Mouse (Mus musculus): ENCODE data around the gene Fam186a. TPM values are rescaled to one million over a fixed set of nuclear protein-coding genes. Genes with fewer than 3 reads are reported as not detected.

The Fam186a gene
- polyA plus RNA-seq (2014; fragmentation: Nextera tagmentation; extraction: Ambion mirVana): not detected in 2 replicates

DNA sequence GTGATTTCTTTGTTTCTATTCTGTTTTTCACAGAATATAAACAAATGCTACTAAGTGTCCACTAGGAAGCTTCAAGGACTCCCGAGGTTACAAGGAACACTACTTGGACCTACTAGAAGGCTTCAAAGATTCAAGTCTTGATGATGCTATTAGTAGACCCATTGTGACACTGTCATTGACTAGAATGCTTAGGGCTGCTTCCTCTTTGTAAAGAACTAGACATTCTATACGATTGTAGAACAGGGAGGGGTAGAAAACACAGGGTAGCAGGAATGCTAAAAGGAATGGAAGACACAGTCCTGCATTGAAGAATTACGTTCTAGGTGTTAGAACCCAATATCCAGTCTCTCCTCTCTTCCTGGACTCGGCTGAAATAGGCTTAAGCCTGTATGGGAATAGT, at the start of gene Fam186a:
Gene Fam186a (minus strand): TSS at position 101 of the 400 bp plus-strand sequence.
- ATAC-seq (ENCODE audit: insufficient number of reproducible peaks, low FRiP score, low TSS enrichment, low read depth): no peak
- no peak within 1 kb of the TSS for H3K4me2 ChIP-seq (ENCODE audit: low read depth, severe bottlenecking)
- H3K27ac ChIP-seq (replicated peaks; ENCODE audit: low read depth, low read length): no peak within 1 kb of the TSS
- DNase-seq (ENCODE audit: low spot score): no peak
- no peaks in the 10 kb centered on the region for H3K4me1 ChIP-seq (ENCODE audit: control insufficient read depth, insufficient read depth, low read length)
- 80% methylated on average over 4 of the region's 4 CpGs for WGBS
- H3K27me3 ChIP-seq (ENCODE audit: control insufficient read depth, insufficient read depth, low read length): no peaks in the 10 kb centered on the region
- no peaks in the 10 kb centered on the region for H3K9me3 ChIP-seq (ENCODE audit: control insufficient read depth, low read length)
- no peaks in the 10 kb centered on the region for H3K36me3 ChIP-seq (ENCODE audit: control insufficient read depth, insufficient read depth, low read length)
- H3K4me3 ChIP-seq (ENCODE audit: low read depth, low read length): no peak within 1 kb of the TSS
- H3K9ac ChIP-seq (ENCODE audit: low read length): no peak within 1 kb of the TSS

DNA sequence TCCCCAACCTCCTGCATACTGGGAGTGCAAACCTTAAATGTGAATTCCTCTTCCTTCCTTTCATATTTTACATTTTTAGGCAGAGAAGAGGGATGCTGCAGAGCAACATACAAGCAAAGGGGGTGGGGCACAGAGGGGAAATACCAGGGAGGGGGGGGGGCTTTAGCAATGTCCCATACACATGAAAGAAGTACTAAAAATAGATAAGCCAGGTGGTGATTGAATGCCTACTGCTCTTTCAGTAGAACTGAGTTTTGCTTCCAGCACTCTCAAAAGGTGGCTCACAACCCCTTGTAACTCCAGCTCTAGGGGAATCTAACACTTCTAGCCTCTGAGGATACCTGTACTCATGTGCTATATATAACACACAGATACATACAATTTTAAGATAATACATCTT, 39.3 kb upstream of the Fam186a start:
- Histone ChIP-seq H3K27ac (replicated peaks; ENCODE audit: low read depth, low read length) (no peak overlapping the region), H3K36me3 (ENCODE audit: control insufficient read depth, insufficient read depth, low read length) (peaks cover 15% of the 10 kb centered on the region), H3K9me3 (ENCODE audit: control insufficient read depth, low read length) (no peaks in the 10 kb centered on the region), H3K4me2 (ENCODE audit: low read depth, severe bottlenecking) (no peak overlapping the region), H3K9ac (ENCODE audit: low read length) (no peak overlapping the region), H3K27me3 (ENCODE audit: control insufficient read depth, insufficient read depth, low read length) (no peaks in the 10 kb centered on the region), H3K4me1 (ENCODE audit: control insufficient read depth, insufficient read depth, low read length) (no peaks in the 10 kb centered on the region), H3K4me3 (ENCODE audit: low read depth, low read length) (no peak overlapping the region)
- DNase-seq (ENCODE audit: low spot score) (no peak), ATAC-seq (ENCODE audit: insufficient number of reproducible peaks, low FRiP score, low TSS enrichment, low read depth) (no peak)

DNA sequence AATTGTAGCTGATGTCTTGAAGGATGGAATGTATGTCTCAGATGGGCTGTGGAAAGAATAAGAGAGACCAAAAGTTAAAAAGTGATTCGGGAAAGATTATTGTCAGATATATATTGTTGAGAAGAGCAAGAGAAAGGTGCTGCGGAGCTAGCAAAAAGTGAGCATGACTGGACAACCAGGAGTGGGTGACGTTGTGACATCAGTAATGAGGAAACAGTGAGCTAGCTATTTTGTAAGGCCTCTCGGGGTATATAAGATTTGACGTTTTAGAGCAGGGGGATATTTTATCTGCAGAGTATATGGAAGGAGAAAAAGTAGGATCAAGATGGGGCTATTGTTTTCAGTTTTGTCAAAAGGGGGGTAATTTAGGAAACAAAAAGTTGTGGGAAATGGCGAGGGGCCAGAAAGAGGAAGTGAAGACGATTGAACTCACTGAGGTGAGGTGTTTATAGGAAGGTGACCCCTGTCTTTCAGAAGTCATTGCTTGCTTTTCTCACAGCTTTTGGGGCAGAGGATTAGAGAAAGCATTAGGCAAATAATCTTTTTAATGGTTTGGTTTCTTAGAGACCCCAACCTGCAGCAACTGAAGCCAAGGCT, 37.9 kb upstream of the Fam186a start:
- Histone ChIP-seq H3K4me2 (ENCODE audit: low read depth, severe bottlenecking) (no peak overlapping the region), H3K27me3 (ENCODE audit: control insufficient read depth, insufficient read depth, low read length) (no peaks in the 10 kb centered on the region), H3K4me1 (ENCODE audit: control insufficient read depth, insufficient read depth, low read length) (no peaks in the 10 kb centered on the region), H3K4me3 (ENCODE audit: low read depth, low read length) (no peak overlapping the region), H3K9me3 (ENCODE audit: control insufficient read depth, low read length) (no peaks in the 10 kb centered on the region), H3K27ac (replicated peaks; ENCODE audit: low read depth, low read length) (no peak overlapping the region), H3K36me3 (ENCODE audit: control insufficient read depth, insufficient read depth, low read length) (peaks cover 13% of the 10 kb centered on the region), H3K9ac (ENCODE audit: low read length) (no peak overlapping the region)
- WGBS: 89% methylated on average over 7 of the region's 7 CpGs
- ATAC-seq (ENCODE audit: insufficient number of reproducible peaks, low FRiP score, low TSS enrichment, low read depth) (no peak), DNase-seq (ENCODE audit: low spot score) (no peak)

DNA sequence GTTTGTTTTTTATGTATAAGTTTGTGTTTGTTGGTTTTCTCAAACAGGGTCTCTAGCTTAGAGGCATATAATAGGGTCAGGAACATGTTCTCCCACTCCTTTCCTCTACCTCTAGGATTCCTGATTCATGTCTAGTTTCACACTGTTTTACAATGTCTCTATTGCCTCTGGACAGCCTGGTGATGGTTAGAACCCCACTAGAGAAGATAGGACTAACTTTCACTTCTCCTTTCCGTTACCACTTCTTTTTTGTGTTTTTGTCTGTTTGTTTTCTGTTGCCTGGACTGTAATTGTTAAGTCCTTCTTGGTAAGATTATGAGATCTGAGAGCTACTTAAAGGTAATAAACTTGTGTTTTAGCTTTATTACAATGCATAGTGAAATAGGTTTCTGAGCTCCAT, 32.5 kb upstream of the Fam186a start:
- no peaks in the 10 kb centered on the region for H3K27me3 ChIP-seq (ENCODE audit: control insufficient read depth, insufficient read depth, low read length)

DNA sequence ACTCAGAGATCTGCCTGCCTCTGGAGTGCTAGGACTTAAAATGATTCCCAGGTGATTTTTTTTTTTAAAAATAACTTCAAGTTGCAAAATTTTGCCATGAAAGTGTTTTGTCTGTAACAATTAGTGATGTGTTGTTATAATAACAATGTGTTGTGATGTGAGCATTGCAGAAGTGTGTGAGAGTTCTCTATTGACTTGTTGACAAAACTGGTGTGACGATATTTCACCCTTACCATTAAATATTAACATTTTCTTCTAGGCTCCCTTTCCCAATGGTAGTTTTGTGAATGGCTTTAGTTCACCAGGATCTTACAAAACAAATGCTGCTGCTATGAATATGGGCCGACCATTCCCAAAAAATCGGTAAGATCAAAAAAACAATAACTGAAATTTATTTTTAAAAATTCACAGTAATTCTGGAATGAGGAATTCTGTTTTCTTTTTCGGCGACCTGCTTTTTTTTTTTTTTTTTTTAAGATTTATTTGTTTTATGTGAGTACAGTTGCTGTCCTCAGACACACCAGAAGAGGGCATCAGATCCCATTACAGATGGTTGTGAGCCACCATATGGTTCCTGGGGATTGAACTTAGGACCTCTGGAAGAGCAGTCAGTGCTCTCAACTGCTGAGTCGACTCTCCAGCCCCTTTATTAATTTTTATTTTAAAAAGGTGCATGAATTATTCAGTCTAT, 30.4 kb upstream of the Fam186a start:
- Histone ChIP-seq H3K27ac (replicated peaks; ENCODE audit: low read depth, low read length) (no peak overlapping the region), H3K9me3 (ENCODE audit: control insufficient read depth, low read length) (no peaks in the 10 kb centered on the region), H3K27me3 (ENCODE audit: control insufficient read depth, insufficient read depth, low read length) (no peaks in the 10 kb centered on the region), H3K36me3 (ENCODE audit: control insufficient read depth, insufficient read depth, low read length) (peaks cover 5% of the 10 kb centered on the region; the same call in 1 of the 2 replicates), H3K4me3 (ENCODE audit: low read depth, low read length) (no peak overlapping the region), H3K9ac (ENCODE audit: low read length) (no peak overlapping the region), H3K4me2 (ENCODE audit: low read depth, severe bottlenecking) (no peak overlapping the region), H3K4me1 (ENCODE audit: control insufficient read depth, insufficient read depth, low read length) (no peaks in the 10 kb centered on the region)
- no peak for DNase-seq (ENCODE audit: low spot score)
- no peak for ATAC-seq (ENCODE audit: insufficient number of reproducible peaks, low FRiP score, low TSS enrichment, low read depth)
- WGBS: 95% methylated on average over 6 of the region's 6 CpGs

More for the DNA sequence above, 32.5 kb upstream of the Fam186a start:
- Histone ChIP-seq H3K9ac (ENCODE audit: low read length) (no peak overlapping the region), H3K36me3 (ENCODE audit: control insufficient read depth, insufficient read depth, low read length) (peaks cover 7% of the 10 kb centered on the region; the same call in 1 of the 2 replicates), H3K9me3 (ENCODE audit: control insufficient read depth, low read length) (no peaks in the 10 kb centered on the region), H3K4me3 (ENCODE audit: low read depth, low read length) (no peak overlapping the region), H3K4me2 (ENCODE audit: low read depth, severe bottlenecking) (no peak overlapping the region), H3K4me1 (ENCODE audit: control insufficient read depth, insufficient read depth, low read length) (no peaks in the 10 kb centered on the region), H3K27ac (replicated peaks; ENCODE audit: low read depth, low read length) (no peak overlapping the region)
- ATAC-seq (ENCODE audit: insufficient number of reproducible peaks, low FRiP score, low TSS enrichment, low read depth): no peak
- DNase-seq (ENCODE audit: low spot score): no peak
- WGBS: 100% methylated on average over 1 of the region's 1 CpGs

GRCm38 (mm10) chr15:99993100-99993499, 26.2 kb upstream of the Fam186a start:
- H3K9ac ChIP-seq (ENCODE audit: low read length): no peak overlapping the region
- WGBS: 95% methylated on average over 1 of the region's 1 CpGs
- peaks cover 2% of the 10 kb centered on the region; the same call in 1 of the 2 replicates for H3K36me3 ChIP-seq (ENCODE audit: control insufficient read depth, insufficient read depth, low read length)
- no peaks in the 10 kb centered on the region for H3K27me3 ChIP-seq (ENCODE audit: control insufficient read depth, insufficient read depth, low read length)
- H3K4me1 ChIP-seq (ENCODE audit: control insufficient read depth, insufficient read depth, low read length): no peaks in the 10 kb centered on the region
- DNase-seq (ENCODE audit: low spot score): no peak
- no peak overlapping the region for H3K4me3 ChIP-seq (ENCODE audit: low read depth, low read length)
- H3K9me3 ChIP-seq (ENCODE audit: control insufficient read depth, low read length): no peaks in the 10 kb centered on the region
- no peak overlapping the region for H3K27ac ChIP-seq (replicated peaks; ENCODE audit: low read depth, low read length)
- ATAC-seq (ENCODE audit: insufficient number of reproducible peaks, low FRiP score, low TSS enrichment, low read depth): no peak
- H3K4me2 ChIP-seq (ENCODE audit: low read depth, severe bottlenecking): no peak overlapping the region

GRCm38 (mm10) chr15:99979715-99980114, 12.9 kb upstream of the Fam186a start:
- no peaks in the 10 kb centered on the region for H3K36me3 ChIP-seq (ENCODE audit: control insufficient read depth, insufficient read depth, low read length)
- H3K27me3 ChIP-seq (ENCODE audit: control insufficient read depth, insufficient read depth, low read length): no peaks in the 10 kb centered on the region
- ATAC-seq (ENCODE audit: insufficient number of reproducible peaks, low FRiP score, low TSS enrichment, low read depth) (no peak), DNase-seq (ENCODE audit: low spot score) (no peak)
- H3K9ac ChIP-seq (ENCODE audit: low read length): no peak overlapping the region
- H3K4me1 ChIP-seq (ENCODE audit: control insufficient read depth, insufficient read depth, low read length): no peaks in the 10 kb centered on the region
- H3K9me3 ChIP-seq (ENCODE audit: control insufficient read depth, low read length): no peaks in the 10 kb centered on the region
- H3K4me3 ChIP-seq (ENCODE audit: low read depth, low read length): no peak overlapping the region
- no peak overlapping the region for H3K27ac ChIP-seq (replicated peaks; ENCODE audit: low read depth, low read length)
- 95% methylated on average over 2 of the region's 2 CpGs for WGBS
- no peak overlapping the region for H3K4me2 ChIP-seq (ENCODE audit: low read depth, severe bottlenecking)

GRCm38 (mm10) chr15:99979266-99979665, 12.4 kb upstream of the Fam186a start:
- no peak overlapping the region for H3K4me2 ChIP-seq (ENCODE audit: low read depth, severe bottlenecking)

More at GRCm38 (mm10) chr15:99979266-99979665, 12.4 kb upstream of the Fam186a start:
- no peak overlapping the region for H3K4me3 ChIP-seq (ENCODE audit: low read depth, low read length)
- no peak overlapping the region for H3K27ac ChIP-seq (replicated peaks; ENCODE audit: low read depth, low read length)
- no peaks in the 10 kb centered on the region for H3K9me3 ChIP-seq (ENCODE audit: control insufficient read depth, low read length)
- H3K9ac ChIP-seq (ENCODE audit: low read length): no peak overlapping the region
- H3K4me1 ChIP-seq (ENCODE audit: control insufficient read depth, insufficient read depth, low read length): no peaks in the 10 kb centered on the region
- H3K36me3 ChIP-seq (ENCODE audit: control insufficient read depth, insufficient read depth, low read length): no peaks in the 10 kb centered on the region
- ATAC-seq (ENCODE audit: insufficient number of reproducible peaks, low FRiP score, low TSS enrichment, low read depth) (no peak), DNase-seq (ENCODE audit: low spot score) (no peak)
- WGBS: 80% methylated on average over 1 of the region's 1 CpGs
- no peaks in the 10 kb centered on the region for H3K27me3 ChIP-seq (ENCODE audit: control insufficient read depth, insufficient read depth, low read length)

Measured in limb, embryonic 11.5 days (tissue).